Mouse (Mus musculus): Measurements from ENCODE around the gene Hsd17b1.

DNA sequence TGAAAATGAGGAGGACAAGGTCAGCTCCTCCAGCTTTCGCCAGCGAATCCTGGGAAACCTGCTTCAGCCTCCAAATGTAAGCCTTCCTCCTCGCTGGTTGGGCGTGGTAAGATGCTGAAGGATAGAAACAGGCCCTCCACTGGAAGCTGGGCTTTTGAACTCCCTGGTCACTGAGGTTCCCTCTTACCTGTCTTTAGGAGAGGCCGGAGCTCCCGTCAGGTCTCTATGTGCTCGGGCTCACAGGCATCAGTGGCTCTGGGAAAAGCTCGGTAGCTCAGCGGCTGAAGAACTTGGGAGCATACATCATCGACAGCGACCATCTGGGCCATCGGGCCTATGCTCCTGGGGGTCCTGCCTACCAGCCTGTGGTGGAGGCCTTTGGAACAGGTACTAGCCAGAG, 6.6 kb downstream of the Hsd17b1 start:
- TF ChIP-seq CTCF (IDR thresholded peaks at IDR 0.05; ENCODE audit: insufficient read depth, low read length) (no peak), POLR2A (IDR thresholded peaks at IDR 0.05; ENCODE audit: borderline replicate concordance, extremely low read depth, low read depth, low read length) (no peak)
